Mouse (Mus musculus) heart, adult 11 months (tissue): ENCODE data around the gene Fam168a.

Source experiments
- DNase-seq: peaks from one replicate; pipeline ENCODE4 v3.0.0; 2022

Fam168a gene

DNA sequence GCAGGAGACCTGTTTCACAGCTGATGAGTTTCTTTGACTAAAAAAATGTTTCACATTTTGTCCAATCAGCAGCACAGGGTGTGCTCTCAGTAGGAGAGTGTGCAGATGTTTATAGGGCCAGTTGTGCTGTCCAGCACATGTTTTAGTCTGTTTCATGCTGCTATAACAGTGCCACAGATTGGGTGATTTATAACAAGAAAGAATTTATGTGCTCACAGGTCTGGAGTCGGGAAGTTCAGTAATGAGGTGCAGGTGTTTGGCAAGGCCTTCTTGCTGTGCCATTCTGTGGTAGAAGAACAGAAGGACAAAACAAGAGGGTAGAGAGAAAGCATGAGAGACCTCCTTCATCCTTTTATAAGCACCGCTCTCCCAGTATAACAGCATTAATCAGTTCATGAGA, 78.2 kb downstream of the Fam168a start:
- no peak for DNase-seq

DNA sequence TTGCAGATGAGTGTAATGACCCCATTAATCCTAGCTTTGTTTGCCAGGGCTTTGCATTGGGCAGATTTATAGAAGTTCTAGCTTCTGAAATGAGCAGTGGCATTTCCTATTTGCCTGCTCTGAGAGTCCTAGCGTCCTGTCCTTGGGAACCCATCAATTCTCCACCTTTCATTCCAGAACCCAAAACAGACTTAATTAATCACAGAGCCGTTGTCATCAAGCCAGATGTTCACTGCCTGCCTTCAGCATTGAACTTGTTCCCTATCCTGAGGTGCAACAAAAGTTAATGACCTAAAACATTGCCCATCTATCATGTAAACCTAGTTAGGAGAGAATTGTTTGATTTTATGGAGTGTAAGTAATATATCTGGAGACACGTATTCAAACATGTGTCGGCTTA, 79.0 kb downstream of the Fam168a start:
- no peak for DNase-seq

DNA sequence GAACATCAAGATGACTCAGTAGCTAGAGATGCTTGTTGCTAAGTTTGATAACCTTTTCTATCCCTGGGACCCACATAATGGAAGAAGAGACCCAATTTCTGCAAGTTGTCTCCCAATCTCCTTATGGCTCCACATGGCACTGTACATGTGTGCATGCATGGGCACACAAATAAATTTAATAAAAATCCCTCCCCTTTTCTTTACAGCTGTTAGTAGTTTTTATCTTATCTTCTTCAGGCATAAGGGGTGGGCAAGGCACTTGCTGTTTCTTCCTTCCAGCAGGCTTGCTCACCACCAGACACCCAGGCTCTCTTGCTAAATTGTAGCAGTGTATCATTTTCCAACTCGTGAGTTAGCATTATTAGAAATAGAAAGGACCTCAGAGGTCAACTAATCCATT, 79.6 kb downstream of the Fam168a start:
- no peak for DNase-seq

DNA sequence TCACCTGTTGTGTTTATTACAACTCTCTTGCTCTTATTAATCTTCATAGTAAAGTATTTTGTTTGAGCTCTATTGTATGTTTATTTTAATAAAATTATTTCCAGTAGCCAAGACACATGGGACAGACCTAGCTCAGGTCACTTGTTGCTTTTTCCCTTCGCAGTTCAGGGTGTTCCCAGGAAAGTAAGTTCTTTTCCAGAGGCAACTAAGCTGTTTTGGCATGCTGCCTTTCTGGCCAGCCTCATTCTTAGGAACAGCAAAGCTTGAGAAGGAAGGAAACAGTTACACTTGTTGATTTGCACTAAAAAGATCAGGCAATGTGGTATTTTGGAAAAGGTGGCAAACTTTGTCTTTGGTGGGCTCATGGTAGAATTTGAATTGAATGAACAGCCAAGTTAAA, 81.9 kb downstream of the Fam168a start:
- peak; percentile 96 for DNase-seq

DNA sequence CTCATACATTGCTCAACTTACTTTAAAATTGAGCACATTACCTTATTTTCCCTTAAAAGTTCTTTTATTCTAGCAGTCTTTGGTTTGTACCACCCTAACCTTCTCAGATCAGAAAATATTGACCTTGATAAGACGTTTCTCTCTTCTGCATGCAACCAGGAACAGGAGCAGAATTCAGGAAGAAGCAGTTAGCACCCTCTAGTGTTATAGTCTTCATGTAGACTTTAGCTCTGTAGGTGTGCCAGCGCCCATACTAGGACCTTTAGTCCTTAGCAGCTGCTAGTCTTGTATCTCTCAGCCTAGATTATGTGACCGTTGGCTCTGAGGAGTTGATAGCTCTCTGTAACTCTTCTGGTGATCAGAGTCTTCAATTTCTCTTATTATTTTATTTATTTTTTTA, 92.4 kb downstream of the Fam168a start:
- peak; percentile 66 for DNase-seq

DNA sequence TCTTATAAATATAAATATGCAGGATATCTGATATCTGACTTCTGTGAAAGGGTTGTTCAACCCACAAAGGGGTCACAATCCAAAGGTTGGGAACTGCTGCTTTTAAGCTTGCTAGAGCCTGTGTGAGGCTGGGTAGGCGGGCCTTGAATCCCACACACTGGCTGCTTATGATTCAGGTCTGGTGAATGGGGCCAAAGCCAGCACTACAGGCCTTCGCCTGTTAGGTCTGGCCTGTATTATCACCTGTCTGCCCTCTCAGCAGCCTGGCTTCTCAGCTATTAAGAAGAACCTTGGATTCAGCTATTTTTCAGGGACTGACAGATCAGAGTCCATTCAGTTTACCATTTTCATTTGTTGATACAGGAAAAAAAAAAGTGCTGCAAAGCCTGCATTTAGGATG, 99.0 kb downstream of the Fam168a start:
- peak; percentile 55 for DNase-seq

DNA sequence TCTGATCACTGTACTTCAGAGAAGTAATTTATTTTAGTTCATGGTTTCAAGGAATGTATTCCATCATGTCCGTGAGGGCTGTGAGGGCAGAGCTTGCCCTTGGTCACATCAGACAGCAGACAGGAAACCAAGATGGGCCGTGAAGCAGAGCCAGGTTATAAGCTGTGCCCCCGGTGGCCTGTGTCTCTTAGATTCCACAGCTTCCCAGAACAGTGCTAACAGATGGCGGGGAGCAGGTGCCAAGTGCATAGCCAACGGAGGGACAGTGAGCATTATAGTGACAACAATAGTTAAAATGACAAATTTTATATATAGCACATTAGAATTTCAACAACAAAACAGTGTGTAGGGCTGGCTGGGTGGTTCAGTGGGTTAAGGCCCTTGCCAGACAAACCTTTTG, 105.5 kb downstream of the Fam168a start:
- DNase-seq = no peak

DNA sequence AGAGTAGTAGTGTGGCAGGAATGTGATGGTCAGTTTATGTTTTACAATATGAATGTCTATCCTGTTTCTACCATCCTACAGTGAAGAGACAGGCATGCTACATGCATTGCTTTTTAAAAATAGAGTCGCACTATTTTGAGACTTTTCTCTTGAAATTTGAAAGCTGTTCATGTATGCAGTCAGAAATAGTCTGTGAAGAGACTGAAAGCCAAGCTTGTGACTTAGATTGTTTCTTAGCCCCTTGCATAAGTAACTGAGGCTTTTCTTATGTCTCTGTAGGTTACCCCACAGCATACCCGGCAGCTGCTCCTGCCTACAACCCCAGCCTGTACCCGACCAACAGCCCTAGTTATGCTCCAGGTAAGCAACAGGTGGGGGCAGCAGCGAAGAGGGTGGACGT, 106.2 kb downstream of the Fam168a start:
- no peak for DNase-seq

DNA sequence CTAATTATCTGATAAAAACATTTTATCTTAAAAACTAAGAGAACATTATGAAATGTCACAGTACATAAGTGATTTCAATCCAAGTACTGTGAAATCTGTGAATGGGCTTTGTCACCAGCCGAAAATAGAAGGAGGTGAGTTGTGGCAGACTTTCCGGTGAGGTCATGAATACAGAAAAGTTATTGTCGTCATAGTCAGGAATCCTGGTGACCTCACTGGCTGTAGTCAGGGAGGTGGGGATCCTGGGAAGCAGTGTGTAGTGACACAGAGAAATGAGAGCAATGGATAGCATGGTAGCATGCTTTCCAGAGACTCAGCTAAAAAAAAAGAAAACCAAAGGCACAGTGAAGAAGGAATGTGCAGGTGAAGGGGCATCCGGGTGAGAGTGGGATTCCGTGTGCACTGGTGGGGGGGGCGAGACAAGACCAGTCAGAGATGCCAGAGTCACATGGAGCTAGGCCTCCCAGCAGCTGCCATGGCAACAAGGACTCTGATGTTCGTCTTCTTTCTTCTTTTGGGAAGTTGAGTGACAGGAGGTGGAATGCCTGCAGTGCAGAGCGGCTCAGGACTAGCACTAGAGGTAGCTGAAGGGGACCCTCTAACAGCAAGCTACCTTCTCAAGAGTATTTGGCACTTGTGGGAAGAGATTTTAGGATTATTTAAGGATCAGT, 109.6 kb downstream of the Fam168a start:
- DNase-seq = no peak

DNA sequence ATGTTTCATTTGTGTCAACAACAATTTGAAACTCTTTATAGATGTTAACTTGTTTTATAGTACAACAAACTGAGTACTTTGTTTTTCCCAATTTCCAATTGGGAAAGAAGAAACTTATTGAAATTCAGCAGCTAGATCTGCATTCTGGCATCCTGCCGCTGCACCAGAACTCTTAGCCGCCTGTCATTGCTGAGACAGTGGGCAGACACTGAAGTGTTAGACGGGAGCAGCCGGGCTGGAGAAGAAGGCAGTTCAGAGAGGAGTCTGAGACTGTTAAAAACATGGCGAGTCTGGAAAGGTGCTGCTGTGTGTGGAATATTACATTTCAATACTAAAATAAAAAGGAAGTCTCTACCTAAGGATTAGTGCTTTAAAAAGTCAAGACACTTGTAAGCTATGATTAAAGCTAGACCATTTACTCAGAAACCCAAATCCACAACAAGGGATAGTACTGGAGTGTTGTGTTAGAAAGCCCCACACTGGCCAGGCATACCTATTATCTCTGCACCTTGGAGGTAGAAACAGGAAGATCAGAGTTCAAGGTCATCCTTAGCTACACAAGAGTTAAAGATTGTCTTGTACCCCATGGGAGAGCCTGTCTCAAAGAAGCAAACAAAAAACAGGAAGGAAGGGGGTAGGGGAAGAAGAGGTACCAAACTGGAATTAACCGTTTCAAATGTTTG, 110.5 kb downstream of the Fam168a start:
- DNase-seq = no peak

DNA sequence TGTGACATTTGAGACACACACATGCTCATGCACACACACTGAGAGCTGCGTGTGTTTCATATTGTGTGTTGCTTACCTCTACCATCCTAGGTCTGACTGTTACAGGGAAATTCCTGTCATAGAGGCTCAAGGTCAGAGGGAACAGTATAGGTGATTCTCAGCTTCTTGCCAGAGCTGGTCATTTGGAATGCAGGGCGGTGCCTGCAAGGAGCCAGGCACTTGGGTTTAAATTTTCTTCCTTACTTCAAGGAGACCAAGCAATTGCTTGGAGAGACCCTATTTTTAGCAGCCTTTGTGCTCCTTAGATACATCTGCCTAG, 111.0 kb downstream of the Fam168a start:
- DNase-seq = no peak

DNA sequence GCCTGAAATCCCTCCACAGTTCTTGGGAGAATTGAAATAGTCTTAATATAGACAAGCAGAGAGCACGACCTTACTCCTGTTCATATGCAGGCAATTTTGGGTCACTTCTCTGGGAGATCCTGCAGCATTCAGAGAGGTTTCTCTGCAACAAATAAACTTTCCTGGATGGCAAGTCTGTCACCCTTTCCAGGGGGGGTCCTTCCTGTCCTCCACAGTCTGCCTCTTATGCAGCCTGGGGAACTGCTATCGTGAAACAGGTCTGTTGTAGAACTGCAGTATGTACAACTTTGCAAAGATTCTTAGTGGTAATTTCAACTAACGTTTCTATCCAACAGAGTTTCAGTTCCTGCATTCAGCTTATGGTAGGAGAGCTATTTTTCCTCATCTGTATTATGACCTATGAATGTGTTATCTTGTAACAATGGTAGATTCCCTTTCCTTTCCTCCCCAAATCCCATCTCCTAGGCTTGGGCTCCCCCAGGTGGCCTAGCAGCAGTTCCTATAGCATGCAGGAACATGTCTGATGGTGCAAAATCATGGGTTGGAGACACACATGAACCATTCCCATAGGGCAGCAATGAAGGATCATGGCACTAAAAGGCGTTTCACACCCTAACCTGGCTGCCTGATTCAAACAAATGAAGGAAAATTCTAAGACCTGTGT, 112.1 kb downstream of the Fam168a start:
- peak; percentile 90 for DNase-seq

DNA sequence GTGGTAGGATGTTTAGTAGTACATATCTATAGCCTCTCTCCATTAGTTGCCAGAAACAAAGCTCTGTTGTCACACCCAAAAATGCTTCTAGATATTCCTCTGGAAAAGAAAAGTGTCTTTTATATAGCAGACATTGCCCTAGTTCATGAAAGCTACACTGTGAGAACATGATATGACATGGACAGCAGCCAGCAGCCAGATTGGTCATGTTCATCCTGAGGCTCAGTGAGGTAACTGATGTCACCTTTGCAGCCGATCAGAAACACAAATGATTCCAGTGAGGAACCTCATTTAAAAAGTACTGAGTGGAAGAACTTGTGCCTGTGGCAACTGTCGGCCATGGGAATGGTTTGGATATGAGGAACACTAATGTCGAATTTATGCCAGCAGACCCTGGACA, 118.2 kb downstream of the Fam168a start:
- DNase-seq = no peak

DNA sequence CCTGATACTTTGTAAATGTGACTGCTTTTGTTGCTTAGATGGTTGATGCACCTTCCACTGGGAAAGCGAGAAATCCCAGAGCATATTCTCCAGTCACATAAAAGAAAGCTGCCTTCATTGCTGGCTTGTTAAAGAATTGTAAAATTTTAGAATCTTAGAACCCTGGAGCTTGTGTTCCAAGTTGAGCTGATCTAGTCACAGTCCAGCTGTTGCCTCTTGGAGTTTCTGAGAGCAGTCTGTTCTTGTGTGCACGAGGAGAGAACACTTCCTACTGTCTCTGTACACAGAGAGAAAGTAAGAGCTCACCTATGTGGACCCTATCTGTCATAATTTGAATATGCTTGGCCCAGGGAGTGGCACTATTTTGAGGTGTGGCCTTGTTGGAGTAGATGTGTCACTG, 122.1 kb downstream of the Fam168a start:
- no peak for DNase-seq

DNA sequence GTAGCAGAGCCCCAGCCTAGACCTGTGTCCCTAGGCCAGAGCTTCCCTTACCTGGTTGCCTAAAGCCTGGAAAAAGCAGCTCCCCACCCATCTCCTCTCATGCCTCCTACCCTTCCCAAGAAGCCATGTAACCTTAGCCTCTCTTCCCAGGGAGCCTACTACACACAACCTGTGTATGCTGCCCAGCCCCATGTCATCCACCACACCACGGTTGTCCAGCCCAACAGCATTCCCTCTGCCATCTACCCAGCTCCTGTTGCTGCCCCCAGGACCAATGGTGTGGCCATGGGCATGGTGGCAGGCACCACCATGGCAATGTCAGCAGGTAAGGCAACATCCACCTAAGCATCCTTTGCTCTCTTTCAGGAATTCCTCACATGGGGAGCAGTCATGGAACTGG, 127.4 kb downstream of the Fam168a start:
- peak; percentile 86 for DNase-seq

DNA sequence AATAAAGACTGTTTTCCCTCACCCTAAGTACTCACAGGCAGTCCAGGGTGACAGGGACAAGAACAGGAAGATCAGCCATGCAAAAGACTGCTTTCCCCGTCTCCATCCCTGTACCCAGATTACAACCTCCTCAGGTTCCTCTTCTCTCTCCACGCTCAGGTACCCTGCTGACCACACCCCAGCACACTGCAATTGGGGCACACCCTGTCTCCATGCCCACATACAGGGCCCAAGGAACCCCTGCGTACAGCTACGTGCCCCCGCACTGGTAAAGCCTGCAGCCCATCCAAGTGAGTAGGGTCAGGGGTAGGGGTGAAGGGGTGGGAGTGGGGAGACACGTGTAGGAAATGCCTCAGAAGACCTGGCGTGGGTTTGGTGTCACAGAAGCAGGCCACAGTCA, 128.7 kb downstream of the Fam168a start:
- DNase-seq = peak; percentile 90

DNA sequence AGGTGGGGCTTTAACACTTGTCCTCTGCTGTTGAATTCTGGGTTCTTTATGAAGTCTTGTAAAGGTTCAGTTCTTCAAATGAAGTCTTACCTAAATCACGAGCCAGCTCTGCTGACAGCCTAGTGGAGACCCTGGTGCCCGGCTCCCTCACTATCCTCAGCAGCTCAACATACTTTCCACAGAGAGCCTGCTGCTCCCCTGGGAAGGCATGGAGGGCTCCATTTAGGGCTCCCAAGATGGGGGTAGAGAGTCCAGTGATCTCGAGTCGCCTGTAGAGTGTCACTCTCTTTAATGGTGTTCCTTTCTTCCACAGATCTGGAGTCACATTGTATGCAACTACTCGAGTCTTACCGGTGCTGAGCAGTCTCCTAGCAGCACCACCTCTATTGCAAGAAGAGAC, 129.3 kb downstream of the Fam168a start:
- peak; percentile 84 for DNase-seq

DNA sequence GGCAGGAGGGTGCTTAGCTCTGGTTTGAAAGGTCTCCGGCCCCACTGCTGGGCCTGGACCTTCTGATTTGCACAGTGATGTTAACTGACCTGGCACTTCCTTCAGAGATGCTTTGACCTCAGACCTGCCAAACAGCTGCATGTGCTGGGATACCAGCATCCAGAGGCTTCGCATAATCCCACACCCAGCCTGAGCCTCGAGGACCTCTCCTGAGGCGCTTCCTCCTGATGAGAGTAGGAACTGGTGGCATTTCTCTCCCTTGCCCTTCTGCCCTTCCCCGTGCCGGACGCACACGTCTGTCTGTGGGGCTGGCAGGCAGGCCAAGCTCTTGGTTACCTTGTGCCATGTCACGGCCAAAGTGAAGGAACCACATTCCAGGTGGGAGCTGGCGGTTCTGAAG, 130.2 kb downstream of the Fam168a start:
- peak; percentile 80 for DNase-seq

DNA sequence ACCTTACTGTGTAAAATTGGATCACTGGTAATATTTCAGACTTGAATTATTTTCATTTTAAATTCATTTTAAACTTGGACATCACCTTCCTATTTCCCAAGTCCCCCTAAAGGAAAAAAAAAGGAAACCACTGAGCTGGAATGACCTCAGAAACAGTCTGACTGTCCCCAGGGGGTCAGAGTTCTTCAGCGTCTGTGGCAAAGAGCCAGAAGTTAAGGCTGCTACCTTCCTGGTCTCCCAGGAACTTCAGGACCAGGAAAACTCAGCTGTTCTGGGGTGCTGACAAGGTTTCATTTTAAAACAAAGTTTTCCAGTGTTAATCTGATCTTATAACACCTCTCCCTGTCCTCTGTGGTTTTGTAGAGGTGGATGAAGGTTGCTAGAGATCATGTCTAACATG, 131.3 kb downstream of the Fam168a start:
- DNase-seq = peak; percentile 88

DNA sequence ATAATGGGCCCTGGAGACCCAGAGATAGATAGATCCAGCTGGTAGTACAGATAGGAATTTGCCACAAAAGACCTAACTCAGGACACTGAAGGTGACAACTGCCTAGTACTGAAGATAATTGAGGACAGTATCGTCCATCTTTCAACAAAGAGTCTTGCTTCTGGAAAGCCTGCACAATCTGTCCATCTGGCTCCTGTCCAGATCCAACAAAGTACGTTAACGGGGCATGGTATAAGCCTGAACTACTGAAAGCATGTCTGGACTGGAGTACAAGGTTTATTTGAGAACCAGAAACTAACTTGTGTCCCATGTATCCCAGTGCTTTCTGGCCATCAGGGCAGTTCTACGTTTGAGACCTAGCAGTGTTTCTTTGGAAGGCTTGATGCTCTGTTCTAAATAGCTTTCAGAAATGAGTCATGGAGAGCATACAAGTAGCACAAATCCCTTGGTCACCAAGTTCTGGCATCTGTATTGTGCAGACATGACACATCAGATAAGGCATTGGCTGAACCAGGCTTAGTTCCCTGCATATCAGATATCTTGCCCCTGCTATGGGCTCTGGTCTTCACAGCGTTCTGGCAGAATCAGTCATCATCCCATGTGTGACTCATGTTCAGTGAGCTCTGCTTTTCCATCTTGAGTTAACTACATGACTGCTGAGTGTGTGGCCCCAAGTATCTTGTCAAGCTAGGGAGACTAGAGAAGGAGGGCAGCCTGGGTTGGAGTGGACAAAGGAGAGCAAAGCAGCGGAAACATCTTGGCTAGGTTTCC, 133.4 kb downstream of the Fam168a start:
- peak; percentile 92 for DNase-seq

DNA sequence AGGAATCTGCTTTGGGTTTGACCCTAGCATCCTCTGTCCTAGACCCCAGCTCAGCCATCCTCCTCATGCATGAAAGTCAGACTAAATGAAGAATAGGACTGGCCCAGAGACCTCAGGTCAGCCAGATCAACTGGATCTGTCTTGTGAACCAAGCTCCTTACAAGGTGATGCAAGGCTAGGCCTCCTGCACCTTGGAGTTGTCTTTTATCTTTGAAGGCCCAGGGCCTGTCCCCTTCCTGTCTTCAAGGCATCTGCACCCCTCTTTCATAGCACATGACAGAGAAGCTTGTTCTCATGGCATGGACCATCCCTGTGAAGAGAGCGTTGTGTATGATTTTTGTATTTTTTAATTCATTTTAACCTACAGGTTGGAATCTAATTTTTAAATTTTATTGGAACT, 134.5 kb downstream of the Fam168a start:
- peak; percentile 71 for DNase-seq

DNA sequence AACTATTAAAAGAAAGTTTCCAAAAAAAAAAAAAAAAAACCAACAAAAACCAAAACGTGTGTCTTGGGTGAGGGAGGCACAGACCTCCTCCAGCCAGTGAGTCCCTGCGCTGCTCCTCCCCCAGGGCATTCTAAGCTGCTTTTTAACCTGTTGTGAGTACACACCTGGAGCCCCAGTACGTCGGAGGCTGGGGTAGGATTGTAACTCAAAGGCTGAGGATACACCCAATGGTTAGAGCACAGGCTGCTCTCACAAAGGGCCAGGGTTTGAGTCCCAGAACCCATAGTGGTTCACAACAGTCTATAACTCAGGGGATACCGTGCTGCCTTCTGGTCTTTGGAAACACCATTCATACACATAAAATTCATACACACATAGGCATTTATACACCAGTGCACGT, 135.2 kb downstream of the Fam168a start:
- DNase-seq = peak; percentile 82

DNA sequence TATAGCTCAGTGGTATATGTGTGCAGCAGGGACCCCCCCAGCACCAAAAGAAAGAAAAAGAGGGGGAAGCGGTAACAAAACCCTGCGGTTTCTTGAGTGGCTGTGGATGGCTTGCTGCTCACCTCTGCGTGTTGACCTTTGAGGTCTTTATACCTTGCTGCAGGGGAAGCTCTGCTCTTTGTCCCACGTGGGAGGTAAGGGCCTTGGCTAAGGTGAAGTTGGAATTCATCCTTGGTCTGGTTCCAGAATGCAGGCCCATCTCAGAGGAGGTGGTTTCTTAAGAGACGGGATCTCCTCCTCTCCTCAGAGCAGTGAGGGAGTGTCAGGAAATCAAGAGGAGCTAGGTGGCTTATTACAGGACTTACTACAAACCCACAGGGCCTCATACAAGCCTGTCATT, 135.7 kb downstream of the Fam168a start:
- DNase-seq = peak; percentile 87

DNA sequence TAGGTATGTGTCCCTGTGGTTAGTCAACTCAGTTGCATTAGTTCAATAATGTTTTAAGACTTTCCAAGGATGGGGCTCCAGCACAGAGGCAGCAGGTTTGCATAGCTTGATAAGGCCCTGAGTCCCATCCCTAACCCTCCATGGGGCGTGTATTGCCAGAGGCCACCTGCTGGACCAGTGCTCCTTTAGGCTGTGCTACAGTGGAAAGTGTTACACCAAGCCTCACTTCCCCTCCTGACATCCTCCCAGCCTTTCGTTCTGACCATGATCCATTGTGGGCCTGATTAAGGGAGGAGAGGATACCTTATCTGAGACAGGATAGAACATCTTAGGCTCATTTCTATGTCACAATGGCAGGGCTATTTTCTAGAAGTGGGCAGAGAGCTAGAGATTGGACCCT, 137.4 kb downstream of the Fam168a start:
- DNase-seq = no peak
